Mouse (Mus musculus): Measurements from ENCODE around the gene Usp28.

DNA sequence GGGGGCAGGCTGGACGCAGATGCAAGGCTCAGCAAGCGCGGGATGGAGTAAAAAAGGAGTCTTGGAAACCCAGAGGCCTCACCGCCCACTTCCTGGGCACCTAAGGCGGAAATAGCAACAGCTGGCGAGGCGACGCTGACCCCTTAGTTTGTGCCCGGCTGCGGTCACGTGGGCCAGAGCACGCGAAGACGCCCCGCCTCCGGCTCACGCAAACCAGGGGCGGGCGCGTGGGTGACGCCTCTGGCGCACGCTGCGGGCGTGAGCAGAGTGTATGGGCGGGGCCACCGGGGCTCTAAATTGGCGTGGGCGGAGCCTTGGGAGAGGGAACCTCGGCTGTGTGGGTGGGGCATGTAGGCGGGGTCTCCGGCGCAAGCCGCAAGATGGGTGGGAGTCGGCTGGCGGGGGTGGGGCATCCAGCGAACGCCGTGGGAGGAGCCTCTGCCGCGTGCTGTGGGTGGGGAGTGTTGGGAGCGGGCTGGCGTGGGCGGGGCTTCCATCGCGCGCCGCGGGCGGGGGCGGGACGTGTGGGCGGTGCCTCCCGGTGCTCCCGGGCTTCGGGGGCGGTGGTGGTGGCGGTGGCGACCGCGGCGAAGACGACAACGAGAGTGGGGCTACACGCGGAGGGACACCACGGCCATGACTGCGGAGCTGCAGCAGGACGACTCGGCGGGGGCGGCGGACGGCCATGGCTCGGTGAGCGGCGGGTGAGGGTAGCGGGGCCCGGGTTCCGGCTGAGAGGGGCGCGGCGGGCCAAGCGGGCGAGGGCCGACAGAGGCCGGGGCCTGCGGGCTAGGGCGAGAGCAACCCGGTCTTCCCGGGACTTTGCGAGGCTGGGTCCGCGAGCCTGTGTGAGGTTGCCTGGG, at the start of gene Usp28:
- TF ChIP-seq CTCF (IDR thresholded peaks at IDR 0.05; ENCODE audit: control insufficient read depth, insufficient read depth, insufficient read length) (no peak), USF1 (IDR thresholded peaks at IDR 0.05; ENCODE audit: low read depth) (peak; percentile 95), FOSL1 (IDR thresholded peaks at IDR 0.05; ENCODE audit: insufficient read depth, low read length, poor library complexity, severe bottlenecking) (no peak)

Measured in C2C12 (cell line).